8 mouse cellular contexts compared by ENCODE assay signal in genomic region chr7:110108967-110109610, GRCm38 (mm10). TPM values are rescaled to one million over a fixed set of nuclear protein-coding genes. Genes with fewer than 3 reads are reported as not detected.
A peak's percentile ranks its signal among the peaks of the same experiment; 100 is the strongest.
DNase-seq lines count a peak whose midpoint lies in the region; ATAC-seq and TF ChIP-seq lines count a peak whose summit lies in the region.

No protein-coding gene starts in this region.

- peak overlapping the region; percentile 60 to 75 for H3K4me3 ChIP-seq in MEL (ENCODE audit: control insufficient read depth in 1 of 2, insufficient read depth in 1 of 2, low read depth in 2 of 2, low read length in 2 of 2)
- H3K4me3 ChIP-seq in kidney, embryonic 15.5 days (replicated peaks): peak overlapping the region; percentile 23
- H3K4me3 ChIP-seq in lung, embryonic 16.5 days (ENCODE audit: low read length): 0 out of 2 replicates have a peak overlapping the region, but pooled peaks have one; percentile 8

- H3K36me3 ChIP-seq in MEL (ENCODE audit: control insufficient read depth in 1 of 2, insufficient read depth in 2 of 2, low read length in 2 of 2): peaks cover 0 to 7% of the 10 kb centered on the region in 2 experiments; a peak in 2 of 4 replicates
- H3K36me3 ChIP-seq in kidney, embryonic 15.5 days: no peaks in the 10 kb centered on the region
- no peaks in the 10 kb centered on the region for H3K36me3 ChIP-seq in lung, embryonic 16.5 days (ENCODE audit: control insufficient read depth, insufficient read depth, low read length)

- no peaks in the 10 kb centered on the region for H3K9me3 ChIP-seq in MEL (replicated peaks; ENCODE audit: insufficient read depth, low read length)
- no peaks in the 10 kb centered on the region for H3K9me3 ChIP-seq in kidney, embryonic 15.5 days (replicated peaks)
- no peaks in the 10 kb centered on the region for H3K9me3 ChIP-seq in lung, embryonic 16.5 days (ENCODE audit: control insufficient read depth, low read length)

- no peak for TF ChIP-seq POLR2A in MEL (IDR thresholded peaks at IDR 0.05; ENCODE audit: control insufficient read depth in 1 of 2, insufficient read depth in 1 of 2, low read depth in 1 of 2, low read length in 2 of 2, poor library complexity in 1 of 2)

- peak overlapping the region; percentile 58 for H3K9ac ChIP-seq in MEL (ENCODE audit: control insufficient read depth, low read depth, low read length, poor library complexity, severe bottlenecking)
- peak overlapping the region; percentile 29; the same call in 1 of the 2 replicates for H3K9ac ChIP-seq in kidney, embryonic 15.5 days
- peak overlapping the region; percentile 33 for H3K9ac ChIP-seq in lung, embryonic 16.5 days (ENCODE audit: low read length)

- TF ChIP-seq RAD21 in MEL (IDR thresholded peaks at IDR 0.05; ENCODE audit: low read depth, low read length): no peak

- no peaks in the 10 kb centered on the region for H3K27me3 ChIP-seq in MEL (ENCODE audit: control insufficient read depth in 1 of 2, insufficient read depth in 2 of 2, low read length in 2 of 2)
- H3K27me3 ChIP-seq in kidney, embryonic 15.5 days: no peaks in the 10 kb centered on the region
- no peaks in the 10 kb centered on the region for H3K27me3 ChIP-seq in lung, embryonic 16.5 days (ENCODE audit: control insufficient read depth, insufficient read depth, low read depth, low read length)

- ATAC-seq in kidney, embryonic 15.5 days (replicated peaks; ENCODE audit: low FRiP score): peak; percentile 81; the same call in 1 of the 2 replicates
- ATAC-seq in lung, embryonic 16.5 days (ENCODE audit: low read depth): peak; percentile 67

- peak overlapping the region; percentile 48 for H3K4me2 ChIP-seq in kidney, embryonic 15.5 days
- H3K4me2 ChIP-seq in lung, embryonic 16.5 days (ENCODE audit: low read depth, low read length): peak overlapping the region; percentile 37

- H3K79me2 ChIP-seq in MEL (ENCODE audit: control insufficient read depth, insufficient read depth, low read length, poor library complexity): no peaks in the 10 kb centered on the region

- TF ChIP-seq EP300 in MEL (IDR thresholded peaks at IDR 0.05; ENCODE audit: low read depth in 1 of 2, low read length in 2 of 2): peak in 1 of 2 experiments; percentile 42; a peak in 1 of 4 replicates

- DNase-seq in 3T3-L1 (ENCODE audit: low read depth, low spot score): peak; percentile 96
- peak; percentile 90 for DNase-seq in MEL (ENCODE audit: low read depth, low spot score)
- peak; percentile 58 for DNase-seq in embryo, embryonic 11 days
- DNase-seq in heart, adult 8-10 months (ENCODE audit: low spot score): peak; percentile 59
- DNase-seq in ovary, postnatal 36 days (ENCODE audit: low spot score): peak; percentile 63
- DNase-seq in urinary bladder, postnatal 25 days (ENCODE audit: low spot score): peak; percentile 79

- 9% methylated on average over 11 of the region's 11 CpGs for WGBS in kidney, embryonic 15.5 days
- WGBS in lung, embryonic 16.5 days: 8% methylated on average over 11 of the region's 11 CpGs

- no peak for TF ChIP-seq CTCF in MEL (IDR thresholded peaks at IDR 0.05 in 2 of 3, conservative IDR thresholded peaks at IDR 0.05 in 1 of 3; ENCODE audit: control insufficient read depth in 1 of 3, insufficient read depth in 1 of 3, low read depth in 2 of 3, low read length in 3 of 3, poor library complexity in 1 of 3, severe bottlenecking in 1 of 3)

- peaks cover 6 to 21% of the 10 kb centered on the region in 2 experiments for H3K4me1 ChIP-seq in MEL (ENCODE audit: control insufficient read depth in 1 of 2, insufficient read depth in 2 of 2, low read length in 2 of 2)
- H3K4me1 ChIP-seq in kidney, embryonic 15.5 days: peaks cover 17% of the 10 kb centered on the region
- H3K4me1 ChIP-seq in lung, embryonic 16.5 days (replicated peaks; ENCODE audit: control insufficient read depth, insufficient read depth, low read length): peaks cover 17% of the 10 kb centered on the region

- H3K27ac ChIP-seq in MEL (ENCODE audit: control insufficient read depth, low read depth, low read length): peak overlapping the region; percentile 63
- peak overlapping the region; percentile 69 for H3K27ac ChIP-seq in kidney, embryonic 15.5 days
- peak overlapping the region; percentile 47 for H3K27ac ChIP-seq in lung, embryonic 16.5 days (ENCODE audit: low read length)

TF ChIP-seq in MEL, 35 proteins besides CTCF, POLR2A, EP300 and RAD21:
- TF ChIP-seq E2F4 (IDR thresholded peaks at IDR 0.05; ENCODE audit: borderline replicate concordance, low read depth, low read length) (no peak), NELFE (IDR thresholded peaks at IDR 0.05; ENCODE audit: low read depth, low read length) (0 out of 2 replicates have a peak, but pooled peaks have one; percentile 28), MAX (IDR thresholded peaks at IDR 0.05; ENCODE audit: low read length) (peak; percentile 41; the same call in 1 of the 2 replicates), CHD1 (IDR thresholded peaks at IDR 0.05; ENCODE audit: low read depth, low read length) (0 out of 2 replicates have a peak, but pooled peaks have one; percentile 45), SIN3A (IDR thresholded peaks at IDR 0.05; ENCODE audit: low read length) (peak; percentile 77), JUND (IDR thresholded peaks at IDR 0.05; ENCODE audit: low read depth, low read length) (peak; percentile 48; the same call in 1 of the 2 replicates), MAZ (IDR thresholded peaks at IDR 0.05; ENCODE audit: low read depth, low read length) (peak; percentile 7; the same call in 1 of the 2 replicates), TCF12 (IDR thresholded peaks at IDR 0.05; ENCODE audit: low read depth, low read length) (0 out of 2 replicates have a peak, but pooled peaks have one; percentile 31), RCOR1 (IDR thresholded peaks at IDR 0.05; ENCODE audit: low read depth, low read length) (0 out of 2 replicates have a peak, but pooled peaks have one; percentile 10), UBTF (IDR thresholded peaks at IDR 0.05; ENCODE audit: borderline replicate concordance, insufficient read depth, low read depth, low read length) (no peak), MXI1 (IDR thresholded peaks at IDR 0.05; ENCODE audit: low read depth, low read length) (peak; percentile 74), ETS1 (IDR thresholded peaks at IDR 0.05; ENCODE audit: low read depth, low read length) (peak; percentile 95), USF1 (IDR thresholded peaks at IDR 0.05; ENCODE audit: low read depth, low read length) (no peak)

RNA-seq across cellular contexts. Expression of gene Wee1, which starts 12.8 kb away (rescaled TPM):
- 9.3 and 10.8 TPM in 2 replicates for total RNA-seq in MEL (2012; rRNA removed)
- 10 to 100 TPM in 1 of 2 experiments, not detected in 1; 23.0 TPM for polyA plus RNA-seq in MEL (2012; ENCODE audit: insufficient read depth in 1 of 2, insufficient read length in 2 of 2, low read depth in 1 of 2, low replicate concordance in 2 of 2, missing spikeins in 1 of 2)
- total RNA-seq in heart, adult 8-10 months (2022): 10 to 100 TPM in 2 of 4 experiments, 1 to 10 TPM in 2; 9.4 to 15.2 (median 11.6) TPM
- 25.1 and 26.6 TPM in 2 replicates for polyA plus RNA-seq in kidney, embryonic 15.5 days (2015; fragmentation: Nextera tagmentation; extraction: Ambion mirVana)
- 23.4 and 24.3 TPM in 2 replicates for polyA plus RNA-seq in lung, embryonic 16.5 days (2015; fragmentation: Nextera tagmentation; extraction: Ambion mirVana)

RNA-seq across cellular contexts. Expression of gene Zfp143, which starts 48.1 kb away (rescaled TPM):
- 13.9 and 16.0 TPM in 2 replicates for total RNA-seq in MEL (2012; rRNA removed)
- polyA plus RNA-seq in MEL (2012; ENCODE audit: insufficient read depth in 1 of 2, insufficient read length in 2 of 2, low read depth in 1 of 2, low replicate concordance in 2 of 2, missing spikeins in 1 of 2): 10 to 100 TPM in 1 of 2 experiments, not detected in 1; 15.7 TPM
- 10 to 100 TPM in 1 of 4 experiments, 1 to 10 TPM in 3; 8.0 to 11.8 (median 8.8) TPM for total RNA-seq in heart, adult 8-10 months (2022)
- polyA plus RNA-seq in kidney, embryonic 15.5 days (2015; fragmentation: Nextera tagmentation; extraction: Ambion mirVana): 19.0 and 21.0 TPM in 2 replicates
- polyA plus RNA-seq in lung, embryonic 16.5 days (2015; fragmentation: Nextera tagmentation; extraction: Ambion mirVana): 19.1 and 19.7 TPM in 2 replicates

Comparison
In these comparisons a context has a peak if more than half of its experiments do, and no peak if none do; other contexts are left out.
1. Peak in every context shown above with its lines: DNase-seq, ATAC-seq, H3K4me3 ChIP-seq and H3K27ac ChIP-seq.
2. H3K4me3 ChIP-seq: peak in every context shown above with its lines; median percentile 68 in MEL; 23 in kidney, embryonic 15.5 days; 8 in lung, embryonic 16.5 days.